Mouse (Mus musculus) splenic B cell, adult 2 months (primary cell): ENCODE data around the gene Tmigd3.

Experiments used
- DNase-seq: peaks from one replicate; pipeline ENCODE4 v3.0.0-alpha.2; 2011; ENCODE audit warnings: low read depth, low spot score
- H3K27me3 ChIP-seq: 2 replicates; pipeline ENCODE4 v1.6.1; 2012; ENCODE audit warnings: mild to moderate bottlenecking, low read length, moderate library complexity, mixed read lengths; ENCODE audit not compliant: control insufficient read depth, poor library complexity, insufficient read depth, severe bottlenecking
- H3K36me3 ChIP-seq: 2 replicates; pipeline ENCODE4 v1.6.1; 2012; ENCODE audit warnings: mild to moderate bottlenecking, low read length, moderate library complexity, mixed read lengths; ENCODE audit not compliant: control insufficient read depth, poor library complexity, insufficient read depth, severe bottlenecking

The Tmigd3 gene

GRCm38 (mm10) chr3:105890220-105890619 is 19.5 kb downstream of the Tmigd3 start:
- Histone ChIP-seq H3K36me3 (no peaks in the 10 kb centered on the region), H3K27me3 (no peaks in the 10 kb centered on the region)
- no peak for DNase-seq

DNA sequence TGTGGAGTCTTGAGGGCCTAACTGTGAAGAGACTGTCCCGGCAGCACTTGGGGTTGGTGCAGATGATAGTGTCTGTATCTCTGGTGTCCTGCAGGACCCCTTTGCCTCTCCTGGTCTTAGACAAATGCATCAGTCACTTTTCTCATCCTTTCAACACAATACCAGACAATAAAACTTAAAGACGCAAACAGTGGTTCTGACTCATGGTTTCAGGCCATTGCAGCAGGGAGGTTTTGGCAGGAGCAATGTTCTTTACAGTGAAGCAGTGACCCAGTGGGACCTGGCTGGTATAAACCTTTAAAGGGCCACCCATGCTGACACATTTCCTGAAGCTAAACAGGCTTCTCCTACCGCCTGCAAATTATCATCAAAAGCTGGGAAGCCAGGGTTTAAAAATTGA is 20.4 kb downstream of the Tmigd3 start:
- no peaks in the 10 kb centered on the region for H3K27me3 ChIP-seq
- no peak for DNase-seq
- H3K36me3 ChIP-seq: no peaks in the 10 kb centered on the region

GRCm38 (mm10) chr3:105891760-105892571 is 21.3 kb downstream of the Tmigd3 start:
- no peaks in the 10 kb centered on the region for H3K36me3 ChIP-seq
- no peaks in the 10 kb centered on the region for H3K27me3 ChIP-seq
- DNase-seq: peak; percentile 83

DNA sequence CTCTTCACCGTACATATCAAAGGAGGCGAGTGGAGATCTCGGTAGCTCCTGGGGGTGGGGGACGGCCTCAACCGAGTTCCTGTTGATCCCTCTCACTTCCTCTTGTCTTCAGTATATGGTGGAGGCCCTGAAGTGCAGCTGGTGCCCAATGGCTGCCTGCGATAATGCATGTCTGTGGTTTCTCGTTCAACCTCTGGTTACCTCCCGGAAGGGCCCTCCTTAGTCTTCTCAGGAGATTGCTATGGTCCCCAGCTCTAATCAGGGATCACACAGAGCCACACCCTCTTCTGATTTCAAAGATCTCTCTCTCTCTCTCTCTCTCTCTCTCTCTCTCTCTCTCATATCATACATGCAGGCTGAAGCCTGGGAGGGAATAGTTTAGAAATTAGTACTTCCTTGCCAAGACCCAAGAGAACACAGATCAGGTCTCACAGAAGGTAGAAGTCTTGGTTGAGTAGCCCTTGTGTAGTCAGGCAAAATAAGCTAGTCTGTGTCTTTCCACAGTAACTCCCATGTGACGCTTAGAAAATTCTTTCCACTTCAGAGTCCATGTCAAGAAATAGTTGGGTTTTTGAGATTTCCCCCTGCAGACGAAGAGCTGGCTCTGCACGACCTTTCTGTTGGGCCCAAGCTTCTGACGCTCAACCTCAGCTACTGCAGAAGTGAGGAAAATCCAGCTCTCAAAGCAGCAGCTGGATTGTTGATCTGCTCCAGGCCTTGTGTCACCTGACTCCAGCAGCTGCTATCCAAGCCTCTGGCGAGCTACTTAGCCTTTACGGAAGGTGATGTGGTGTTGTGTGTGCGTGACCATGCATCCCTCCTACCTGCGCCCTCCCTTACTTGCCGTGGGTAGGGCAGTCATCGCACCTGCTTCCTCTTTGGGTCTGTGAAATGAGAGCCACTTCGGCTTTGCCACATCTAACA is 22.1 kb downstream of the Tmigd3 start:
- Histone ChIP-seq H3K27me3 (no peaks in the 10 kb centered on the region), H3K36me3 (no peaks in the 10 kb centered on the region)
- peak; percentile 88 for DNase-seq

DNA sequence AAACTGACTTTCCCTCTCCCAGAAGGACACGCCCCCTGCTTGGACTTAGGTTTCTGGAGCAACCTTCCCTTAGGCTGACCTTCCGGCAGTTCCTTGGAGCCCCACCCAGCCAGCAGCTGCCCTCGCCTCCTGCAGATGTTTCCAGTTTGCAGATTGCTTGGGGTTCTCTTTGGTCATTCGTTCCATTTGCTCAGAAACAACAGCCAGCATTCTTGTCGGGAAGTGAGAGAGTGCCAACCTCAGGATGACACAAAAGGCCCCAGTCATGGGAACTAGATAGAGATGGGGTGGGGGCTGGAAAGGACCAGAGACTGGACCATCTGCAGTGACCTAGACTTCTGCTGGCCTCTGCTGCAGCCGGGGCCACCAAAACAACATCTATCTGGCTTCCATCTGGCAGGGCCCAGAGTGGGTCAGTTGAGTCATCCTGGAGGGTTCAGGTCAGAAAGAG is 23.3 kb downstream of the Tmigd3 start:
- Histone ChIP-seq H3K36me3 (no peaks in the 10 kb centered on the region), H3K27me3 (no peaks in the 10 kb centered on the region)
- DNase-seq: peak; percentile 20

DNA sequence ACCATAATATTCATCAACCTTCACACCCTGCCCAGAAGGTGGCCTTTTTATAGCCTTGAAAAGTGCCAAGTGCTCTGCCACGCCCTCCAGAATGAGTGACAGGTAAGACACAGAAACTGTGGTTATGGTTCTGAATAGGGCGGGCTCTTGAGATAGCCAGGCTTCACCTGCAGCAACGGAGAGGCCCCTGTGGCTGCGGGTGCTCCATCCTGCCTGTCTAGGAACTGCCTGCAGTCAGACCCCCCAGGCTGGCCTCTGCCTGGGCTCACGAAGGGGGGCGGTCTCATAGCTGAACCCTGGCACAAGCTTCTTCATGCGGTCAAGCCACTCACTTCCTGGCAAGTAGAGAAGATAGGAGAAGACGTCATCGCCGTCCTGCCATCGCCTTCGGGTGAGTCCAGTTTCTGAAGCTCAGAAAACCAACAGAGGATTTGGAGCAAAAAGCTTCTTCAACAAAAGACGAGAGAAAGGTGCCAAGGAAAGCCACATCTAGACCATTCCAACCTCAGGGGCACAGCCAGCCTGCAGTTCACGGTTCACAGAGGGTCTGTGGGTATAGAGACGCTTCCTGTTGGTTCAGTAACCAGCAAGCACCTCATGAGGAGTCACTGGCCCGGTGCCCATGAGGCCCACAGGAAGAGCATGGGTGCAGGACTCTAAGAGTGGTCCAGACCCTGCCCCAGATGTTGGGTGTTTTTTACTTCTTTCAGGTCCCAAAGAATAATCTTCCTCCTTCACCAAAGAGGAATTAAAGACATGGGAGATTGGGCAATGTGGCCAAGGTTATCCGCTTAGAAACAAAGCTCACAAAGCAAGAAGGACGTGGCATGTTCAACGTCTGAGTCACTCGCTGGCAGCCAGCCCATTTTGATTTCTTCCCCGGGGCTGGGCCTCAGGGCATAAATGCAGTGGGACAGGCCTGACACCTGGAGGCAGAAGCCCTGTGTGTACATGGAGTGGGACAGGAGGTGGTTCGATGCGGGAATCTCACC is 24.2 kb downstream of the Tmigd3 start:
- peak; percentile 85 for DNase-seq
- Histone ChIP-seq H3K27me3 (no peaks in the 10 kb centered on the region), H3K36me3 (no peaks in the 10 kb centered on the region)

GRCm38 (mm10) chr3:105896811-105897210 is 26.1 kb downstream of the Tmigd3 start:
- H3K27me3 ChIP-seq: no peaks in the 10 kb centered on the region
- DNase-seq: no peak
- no peaks in the 10 kb centered on the region for H3K36me3 ChIP-seq

DNA sequence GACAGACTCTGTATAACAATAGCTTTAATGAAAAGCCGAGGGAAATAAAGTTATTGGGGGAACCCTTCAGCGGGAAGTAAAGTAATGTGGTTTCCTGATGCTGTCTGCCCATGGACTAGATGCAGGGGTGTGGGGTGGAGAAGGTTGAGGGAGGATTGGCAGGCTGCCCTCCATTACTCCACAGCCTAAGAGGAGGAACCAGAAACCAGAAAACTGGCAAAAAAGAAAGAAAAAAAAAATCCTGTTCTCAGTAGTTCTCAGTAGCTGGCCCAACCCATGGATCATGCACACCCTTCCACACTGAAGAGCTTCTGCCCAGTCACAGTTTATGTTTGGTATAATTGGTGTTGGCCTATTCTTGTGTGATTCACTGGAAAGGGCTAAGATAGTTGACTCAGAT is 27.6 kb downstream of the Tmigd3 start:
- no peaks in the 10 kb centered on the region for H3K27me3 ChIP-seq
- no peak for DNase-seq
- no peaks in the 10 kb centered on the region for H3K36me3 ChIP-seq

DNA sequence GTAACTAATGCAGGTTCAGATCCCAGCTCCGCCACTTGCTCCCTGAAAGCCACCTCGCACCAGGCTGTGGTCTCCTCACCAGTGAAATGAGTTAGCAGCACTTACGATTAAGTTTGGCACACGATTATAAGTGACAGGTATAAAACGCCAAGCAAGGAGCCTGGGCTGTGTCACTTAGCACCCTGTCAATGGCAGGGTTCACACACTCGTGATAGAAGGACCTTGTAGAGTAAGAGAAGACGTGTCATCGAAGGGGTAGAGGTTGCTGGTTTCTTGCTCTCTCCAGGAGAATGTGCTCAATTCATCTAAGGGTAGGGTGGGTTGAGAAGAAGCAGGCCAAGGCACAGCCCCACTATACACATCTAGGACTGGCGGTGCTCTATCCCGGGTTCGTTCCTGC is 28.2 kb downstream of the Tmigd3 start:
- Histone ChIP-seq H3K27me3 (no peaks in the 10 kb centered on the region), H3K36me3 (no peaks in the 10 kb centered on the region)
- no peak for DNase-seq

- Histone ChIP-seq H3K36me3 (no peaks in the 10 kb centered on the region), H3K27me3 (no peaks in the 10 kb centered on the region)
- DNase-seq: peak; percentile 94
Observed at GRCm38 (mm10) chr3:105899394-105900147, 28.9 kb downstream of the Tmigd3 start.

DNA sequence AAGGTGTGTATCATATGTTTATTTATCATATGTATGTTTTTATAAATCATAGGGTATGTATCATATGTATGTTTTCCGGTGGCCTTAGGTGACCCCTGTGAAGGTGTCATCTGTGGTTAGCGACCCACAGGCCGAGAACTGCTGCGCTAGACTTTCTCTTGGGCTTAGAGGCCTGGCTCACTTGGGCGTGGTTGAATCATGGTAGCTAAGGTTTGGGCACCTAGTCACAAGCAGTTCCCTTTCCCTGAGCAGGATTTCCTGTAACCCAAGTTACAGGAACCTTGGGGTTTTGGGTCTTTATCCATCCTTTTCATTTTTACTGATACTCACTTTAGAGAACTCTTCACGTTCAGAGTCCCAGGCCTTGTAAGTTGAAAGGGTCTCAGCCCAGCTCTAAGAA is 29.6 kb downstream of the Tmigd3 start:
- H3K27me3 ChIP-seq: no peaks in the 10 kb centered on the region
- H3K36me3 ChIP-seq: no peaks in the 10 kb centered on the region
- DNase-seq: peak; percentile 52

GRCm38 (mm10) chr3:105900716-105901115 is 30.0 kb downstream of the Tmigd3 start:
- DNase-seq: peak; percentile 90
- H3K27me3 ChIP-seq: no peaks in the 10 kb centered on the region

DNA sequence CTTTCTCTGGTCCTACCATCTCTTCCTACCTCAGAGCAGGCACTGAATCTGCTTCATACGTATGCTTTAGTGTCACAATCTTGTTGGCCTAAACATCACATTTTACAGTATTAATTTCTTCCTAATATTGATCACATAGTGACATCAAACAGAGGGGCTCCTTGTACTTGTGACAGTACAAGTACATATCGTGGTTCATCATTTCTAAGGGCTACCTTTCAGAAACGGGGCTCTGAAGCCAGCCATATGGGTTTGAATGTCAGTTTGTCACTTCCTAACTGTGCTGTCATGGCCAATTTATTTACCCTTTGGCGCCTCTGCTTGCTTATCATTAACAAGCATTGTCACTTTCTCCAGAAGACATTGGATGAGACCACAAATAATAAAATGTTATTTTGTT is 30.8 kb downstream of the Tmigd3 start:
- H3K27me3 ChIP-seq: no peaks in the 10 kb centered on the region
- no peak for DNase-seq
- H3K36me3 ChIP-seq: no peaks in the 10 kb centered on the region

More at GRCm38 (mm10) chr3:105900716-105901115, 30.0 kb downstream of the Tmigd3 start:
- H3K36me3 ChIP-seq: no peaks in the 10 kb centered on the region
